Mouse (Mus musculus): Measurements from ENCODE around the gene Ccdc85c. TPM values are rescaled to one million over a fixed set of nuclear protein-coding genes. Genes with fewer than 3 reads are reported as not detected.

Ccdc85c gene
- 2.5 TPM for polyA plus RNA-seq (2014; fragmentation: Illumina TruSeq; extraction: RNeasy Lipid Tissue Mini Kit (QIAGEN cat#74804); ENCODE audit: low read depth, low replicate concordance)

GRCm38 (mm10) chr12:108274661-108275507 lies at the start of gene Ccdc85c:
Gene Ccdc85c, minus strand, starts transcription at chr12:108275425.

GRCm38 (mm10) chr12:108305812-108306794 lies 30.9 kb upstream of the Ccdc85c start, which contains the start of gene Hhipl1:
Gene Hhipl1, plus strand, starts transcription at chr12:108306270.

GRCm38 (mm10) chr12:108179321-108180266 lies 95.6 kb downstream of the Ccdc85c start, which contains the start of gene Ccnk:
Gene Ccnk, plus strand, starts transcription at chr12:108179579.

GRCm38 (mm10) chr12:108179246-108179320 lies 96.1 kb downstream of the Ccdc85c start, which contains the start of gene Setd3:
Gene Setd3, minus strand, starts transcription at chr12:108179314.

Other genes starting within 250 kb of the Ccdc85c start
- 177 TPM for gene Setd3, start 96.1 kb downstream of the Ccdc85c start, polyA plus RNA-seq (2014; fragmentation: Illumina TruSeq; extraction: RNeasy Lipid Tissue Mini Kit (QIAGEN cat#74804); ENCODE audit: low read depth, low replicate concordance)
- gene Ccnk, start 95.8 kb downstream of the Ccdc85c start, polyA plus RNA-seq (2014; fragmentation: Illumina TruSeq; extraction: RNeasy Lipid Tissue Mini Kit (QIAGEN cat#74804); ENCODE audit: low read depth, low replicate concordance): 35.0 TPM
- 0.19 TPM for gene Hhipl1, start 30.8 kb upstream of the Ccdc85c start, polyA plus RNA-seq (2014; fragmentation: Illumina TruSeq; extraction: RNeasy Lipid Tissue Mini Kit (QIAGEN cat#74804); ENCODE audit: low read depth, low replicate concordance)
- not detected for gene Cyp46a1, start 59.0 kb upstream of the Ccdc85c start, polyA plus RNA-seq (2014; fragmentation: Illumina TruSeq; extraction: RNeasy Lipid Tissue Mini Kit (QIAGEN cat#74804); ENCODE audit: low read depth, low replicate concordance)
- gene Eml1, start 95.5 kb upstream of the Ccdc85c start, polyA plus RNA-seq (2014; fragmentation: Illumina TruSeq; extraction: RNeasy Lipid Tissue Mini Kit (QIAGEN cat#74804); ENCODE audit: low read depth, low replicate concordance): 31.6 TPM